Mouse (Mus musculus) limb, embryonic 14.5 days (tissue): ENCODE data around the gene Trak1. TPM values are rescaled to one million over a fixed set of nuclear protein-coding genes. Genes with fewer than 3 reads are reported as not detected.

Source experiments
- ATAC-seq: fragments of 200-750 bp; cut with Nextera tagmentation; 2 replicates; pipeline ENCODE4 v1.8.0; 2017; ENCODE audit warnings: low read depth, moderate number of reproducible peaks, moderate TSS enrichment; ENCODE audit not compliant: low FRiP score
- DNase-seq: peaks from one replicate; pipeline ENCODE4 v3.0.0-alpha.2; 2015; ENCODE audit warnings: low spot score
- H3K27ac ChIP-seq: fragments of 300-500 bp; sonication (generic); replicated peaks from 2 replicates; pipeline ENCODE4 v1.5.1; 2014; ENCODE audit warnings: low read depth, mild to moderate bottlenecking, low read length, moderate library complexity, mixed read lengths
- H3K27me3 ChIP-seq: fragments of 300-500 bp; sonication (generic); 2 replicates; pipeline ENCODE4 v1.6.1; 2014; ENCODE audit warnings: low read length, mixed read lengths; ENCODE audit not compliant: control insufficient read depth, insufficient read depth
- H3K36me3 ChIP-seq: fragments of 300-500 bp; sonication (generic); 2 replicates; pipeline ENCODE4 v1.6.1; 2014; ENCODE audit warnings: mild to moderate bottlenecking, low read length, moderate library complexity, mixed read lengths; ENCODE audit not compliant: control insufficient read depth, insufficient read depth
- H3K4me1 ChIP-seq: fragments of 300-500 bp; sonication (generic); 2 replicates; pipeline ENCODE4 v1.6.1; 2014; ENCODE audit warnings: antibody characterized with exemption, low read length, mixed read lengths; ENCODE audit not compliant: control insufficient read depth, insufficient read depth
- H3K4me2 ChIP-seq: fragments of 300-500 bp; sonication (generic); replicated peaks from 2 replicates; pipeline ENCODE4 v1.6.1; 2014; ENCODE audit warnings: low read depth, mild to moderate bottlenecking, low read length, moderate library complexity; ENCODE audit not compliant: severe bottlenecking
- H3K4me3 ChIP-seq: fragments of 300-500 bp; sonication (generic); replicated peaks from 2 replicates; pipeline ENCODE4 v1.5.1; 2014; ENCODE audit warnings: low read length
- H3K9ac ChIP-seq: fragments of 300-500 bp; sonication (generic); 2 replicates; pipeline ENCODE4 v1.6.1; 2014; ENCODE audit warnings: mild to moderate bottlenecking, low read depth, low read length, moderate library complexity; ENCODE audit not compliant: severe bottlenecking
- H3K9me3 ChIP-seq: fragments of 300-500 bp; sonication (generic); 2 replicates; pipeline ENCODE4 v1.6.1; 2016; ENCODE audit warnings: low read length; ENCODE audit not compliant: control insufficient read depth
- POLR2A ChIP-seq: fragments of 200-500 bp; IDR thresholded peaks from 2 replicates; pipeline ENCODE4 v1.8.0; 2012; ENCODE audit warnings: inconsistent platforms, mild to moderate bottlenecking, moderate library complexity, borderline replicate concordance; ENCODE audit not compliant: insufficient read depth, insufficient read length; ENCODE audit errors: extremely low read depth
- WGBS: fragments of 180-500 bp; shearing (Covaris S2); extraction: QIAGEN DNeasy Blood & Tissue Kit; methylation state at CpG from one replicate; pipeline ENCODE4 v1.1.7; 2014; 5-methylcytosine and 5-hydroxymethylcytosine counted together
- polyA plus RNA-seq, 2 experiments: library from polyadenylated mRNA; depleted of rRNA in 1 of 2; stranded (reverse) in 1 of 2; unstranded in 1 of 2; fragments of >200 nt; fragmentation: Nextera tagmentation in 1 of 2; extraction: Ambion mirVana in 1 of 2; gene quantifications; 2 replicates each; pipeline versions ENCODE4 v1.2.1 to v1.2.3; 2012 to 2014

The Trak1 gene
- polyA plus RNA-seq, 2 experiments = 20.8 to 31.2 TPM

GRCm38 (mm10) chr9:121381678-121382297, 84.5 kb downstream of the Trak1 start:
- Histone ChIP-seq H3K27ac (no peak overlapping the region), H3K4me2 (no peak overlapping the region), H3K9ac (no peak overlapping the region), H3K36me3 (no peaks in the 10 kb centered on the region), H3K9me3 (no peaks in the 10 kb centered on the region), H3K4me1 (no peaks in the 10 kb centered on the region), H3K27me3 (no peaks in the 10 kb centered on the region), H3K4me3 (no peak overlapping the region)
- no peak for DNase-seq
- 84% methylated on average over 17 of the region's 17 CpGs for WGBS
- no peak for TF ChIP-seq POLR2A
- ATAC-seq = no peak

- ATAC-seq = no peak
- Histone ChIP-seq H3K27ac (no peak overlapping the region), H3K9ac (no peak overlapping the region), H3K9me3 (no peaks in the 10 kb centered on the region), H3K36me3 (no peaks in the 10 kb centered on the region), H3K4me3 (no peak overlapping the region), H3K27me3 (no peaks in the 10 kb centered on the region), H3K4me2 (no peak overlapping the region), H3K4me1 (no peaks in the 10 kb centered on the region)
- TF ChIP-seq POLR2A = no peak
- no peak for DNase-seq
- WGBS = 90% methylated on average over 14 of the region's 14 CpGs
These were observed 85.3 kb downstream of the Trak1 start for GRCm38 (mm10) chr9:121382568-121382967.

GRCm38 (mm10) chr9:121383180-121383586, 85.9 kb downstream of the Trak1 start:
- Histone ChIP-seq H3K27me3 (no peaks in the 10 kb centered on the region), H3K9ac (no peak overlapping the region), H3K9me3 (no peaks in the 10 kb centered on the region), H3K4me3 (no peak overlapping the region), H3K36me3 (no peaks in the 10 kb centered on the region), H3K27ac (no peak overlapping the region), H3K4me2 (no peak overlapping the region), H3K4me1 (peaks cover 4% of the 10 kb centered on the region; the same call in 1 of the 2 replicates)
- no peak for TF ChIP-seq POLR2A
- WGBS = 91% methylated on average over 9 of the region's 9 CpGs
- no peak for DNase-seq
- ATAC-seq = no peak

- DNase-seq (no peak), ATAC-seq (no peak)
- H3K27me3 ChIP-seq = no peaks in the 10 kb centered on the region
- H3K4me1 ChIP-seq = peaks cover 4% of the 10 kb centered on the region; the same call in 1 of the 2 replicates
- no peak overlapping the region for H3K27ac ChIP-seq
- no peak overlapping the region for H3K4me3 ChIP-seq
- no peaks in the 10 kb centered on the region for H3K9me3 ChIP-seq
- 71% methylated on average over 7 of the region's 7 CpGs for WGBS
- H3K9ac ChIP-seq = no peak overlapping the region
- no peaks in the 10 kb centered on the region for H3K36me3 ChIP-seq
- TF ChIP-seq POLR2A = no peak
- H3K4me2 ChIP-seq = no peak overlapping the region
These were observed 87.3 kb downstream of the Trak1 start for GRCm38 (mm10) chr9:121384620-121385019.

GRCm38 (mm10) chr9:121385091-121385748, 87.9 kb downstream of the Trak1 start:
- Histone ChIP-seq H3K4me3 (no peak overlapping the region), H3K27me3 (no peaks in the 10 kb centered on the region), H3K9me3 (no peaks in the 10 kb centered on the region), H3K4me2 (no peak overlapping the region), H3K9ac (no peak overlapping the region), H3K4me1 (peaks cover 4% of the 10 kb centered on the region; the same call in 1 of the 2 replicates), H3K36me3 (no peaks in the 10 kb centered on the region), H3K27ac (no peak overlapping the region)
- DNase-seq = peak; percentile 77
- ATAC-seq = peak; percentile 51; the same call in 1 of the 2 replicates
- TF ChIP-seq POLR2A = no peak
- WGBS = 33% methylated on average over 16 of the region's 16 CpGs
